Mouse (Mus musculus) hematopoietic stem cell, adult 5-6 weeks (primary cell): ENCODE measurements at regions not wholly inside any gene's neighbourhood (a gene's known extent, or its start where the extent isn't known, plus 50 kb on each side); places are given as distances from the start of the nearest gene placed in this dataset.
"Not testable (repeated sequence)": the region's sequence is repeated elsewhere in the genome, so short reads cannot be mapped to it uniquely, and the experiment has no call there.

Experiments used
- ATAC-seq, 2 experiments: fragments of 125-278 bp in 1 of 2; replicated peaks in 1 of 2; 2 replicates each; pipeline ENCODE4 v1.8.0; 2016 to 2017; ENCODE audit warnings: inconsistent platforms in 2 of 2, mild to moderate bottlenecking in 2 of 2, moderate number of reproducible peaks in 2 of 2, low read depth in 1 of 2, moderate TSS enrichment in 1 of 2; ENCODE audit not compliant: low FRiP score in 2 of 2, poor library complexity in 2 of 2, severe bottlenecking in 2 of 2, insufficient read depth in 1 of 2, low TSS enrichment in 1 of 2

DNA sequence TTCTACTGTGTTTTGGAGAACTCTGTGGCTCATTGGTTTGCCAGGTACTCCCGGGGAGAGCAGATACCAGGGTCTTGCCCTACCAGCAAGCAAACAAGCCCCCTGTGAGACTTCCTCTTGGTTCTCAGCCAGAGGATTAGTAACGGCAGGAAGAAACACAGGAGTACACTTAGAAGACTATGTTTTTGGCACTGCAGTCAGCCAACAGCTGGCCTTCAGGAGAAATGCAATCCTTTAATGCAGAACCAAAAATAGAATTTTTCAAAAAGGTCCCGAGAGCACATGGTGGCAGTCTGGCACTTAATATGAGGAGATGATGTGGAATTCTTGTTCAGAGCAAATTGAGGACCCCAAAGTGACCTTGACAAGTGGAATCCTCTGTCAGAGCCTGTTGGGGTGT lies 189.8 kb downstream of the Faxc start:
- peak; percentile 29 to 32; a peak in 1 of 4 replicates for ATAC-seq

DNA sequence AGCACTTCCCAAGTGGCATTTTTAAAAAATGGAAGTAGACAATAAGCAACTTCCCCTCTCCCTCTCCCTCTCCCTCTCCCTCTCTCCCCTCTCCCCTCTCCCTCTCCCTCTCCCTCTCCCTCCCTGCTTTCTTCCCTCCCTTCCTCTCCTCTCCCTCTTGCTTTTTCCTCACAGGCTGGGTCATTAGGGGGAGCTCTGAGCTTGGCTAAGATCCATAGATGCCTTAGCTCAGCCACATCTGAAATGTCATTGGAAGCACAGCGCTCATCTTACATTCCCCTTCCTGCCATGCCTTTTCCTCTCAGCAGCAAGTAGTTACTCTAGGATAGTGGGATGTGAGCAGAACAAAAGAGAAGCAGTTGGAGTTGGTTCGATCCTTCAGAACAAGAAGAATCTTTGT lies 190.3 kb downstream of the Faxc start:
- no peak for ATAC-seq

DNA sequence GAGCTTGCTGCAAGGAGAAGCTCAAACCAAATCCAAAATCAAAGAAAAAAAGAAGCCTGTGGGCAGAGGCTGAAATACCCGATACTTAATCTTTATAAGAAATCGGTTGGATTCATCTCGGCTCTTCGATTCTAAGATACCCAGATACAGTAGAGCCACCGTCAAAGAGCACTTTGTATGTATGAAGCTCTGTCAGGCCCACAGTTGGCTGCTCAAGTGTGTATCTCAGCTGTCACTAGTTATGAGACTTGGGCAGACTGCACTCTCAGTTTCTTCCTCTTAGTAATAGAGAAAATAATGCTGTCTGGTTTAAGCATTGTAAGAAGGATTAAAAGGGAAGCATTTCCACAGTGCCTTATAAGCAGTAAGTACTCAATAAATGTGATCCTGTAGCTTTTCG lies 193.7 kb downstream of the Faxc start:
- no peak for ATAC-seq

DNA sequence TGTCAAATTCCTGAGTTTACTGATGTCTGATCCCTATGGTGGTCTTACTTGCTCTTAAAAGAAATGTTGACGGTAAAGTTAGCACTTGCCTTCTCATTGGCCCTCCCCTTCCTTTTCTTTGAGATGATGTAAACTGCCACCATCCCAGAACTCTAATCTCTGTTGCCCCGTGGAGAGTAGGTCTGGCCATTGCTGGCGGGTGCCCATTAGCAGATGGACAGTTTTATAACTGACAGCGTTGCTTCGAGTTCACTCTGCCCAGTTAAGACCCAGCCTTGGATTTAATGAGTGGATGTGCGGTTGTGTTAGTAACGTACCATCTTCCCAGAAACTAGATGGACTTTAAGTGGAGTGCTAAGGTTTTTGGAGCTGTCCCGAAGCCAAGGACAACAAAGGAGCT lies 199.4 kb downstream of the Faxc start:
- ATAC-seq, result no peak

DNA sequence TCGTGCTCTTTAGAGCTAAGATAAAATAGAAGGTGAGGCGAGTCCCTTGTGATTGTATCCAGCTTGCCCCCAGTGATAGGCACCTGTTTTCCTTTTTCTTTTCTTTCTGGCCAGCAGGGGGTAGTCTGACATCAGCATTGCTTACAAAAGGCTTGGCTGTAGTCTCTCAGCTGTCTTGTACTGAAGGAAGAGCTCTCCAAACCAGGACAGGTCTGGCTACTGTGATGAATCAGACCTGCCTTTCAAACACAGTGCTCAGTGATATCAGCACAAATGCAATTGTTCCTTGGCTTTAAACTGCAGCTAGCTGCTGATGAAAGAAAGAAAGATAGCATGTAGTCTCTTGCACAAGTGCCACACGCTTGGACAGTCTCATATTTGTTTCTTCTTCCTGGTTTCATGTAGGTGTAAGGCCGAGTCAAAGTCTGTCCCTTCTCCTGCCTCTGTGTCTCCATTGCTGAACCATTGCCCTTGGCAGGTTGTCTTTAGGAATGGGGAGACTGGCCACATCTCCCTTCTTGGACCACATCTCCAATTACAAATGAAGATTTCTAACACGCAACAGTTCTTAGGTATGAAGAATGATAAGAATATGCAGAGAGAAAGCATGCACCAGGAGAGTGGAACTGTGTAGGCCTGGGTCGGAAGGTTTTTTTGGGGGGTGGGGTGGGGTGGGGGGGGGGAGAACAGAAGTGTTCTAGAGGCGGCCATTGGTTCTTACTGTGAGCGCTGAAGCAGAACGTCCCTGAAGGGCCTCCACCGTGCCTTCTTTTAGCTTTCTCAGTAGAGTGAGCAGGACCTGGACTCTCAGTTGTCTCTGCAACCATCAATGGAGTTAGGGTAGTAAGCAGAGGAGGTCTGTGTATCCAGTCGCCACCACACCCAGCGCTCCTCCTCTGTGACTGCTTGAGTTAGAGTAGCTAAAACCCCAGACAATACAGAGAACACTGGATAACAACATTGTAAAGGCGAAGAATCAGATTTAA lies 200.9 kb downstream of the Faxc start:
- peak; percentile 62 to 76 for ATAC-seq

DNA sequence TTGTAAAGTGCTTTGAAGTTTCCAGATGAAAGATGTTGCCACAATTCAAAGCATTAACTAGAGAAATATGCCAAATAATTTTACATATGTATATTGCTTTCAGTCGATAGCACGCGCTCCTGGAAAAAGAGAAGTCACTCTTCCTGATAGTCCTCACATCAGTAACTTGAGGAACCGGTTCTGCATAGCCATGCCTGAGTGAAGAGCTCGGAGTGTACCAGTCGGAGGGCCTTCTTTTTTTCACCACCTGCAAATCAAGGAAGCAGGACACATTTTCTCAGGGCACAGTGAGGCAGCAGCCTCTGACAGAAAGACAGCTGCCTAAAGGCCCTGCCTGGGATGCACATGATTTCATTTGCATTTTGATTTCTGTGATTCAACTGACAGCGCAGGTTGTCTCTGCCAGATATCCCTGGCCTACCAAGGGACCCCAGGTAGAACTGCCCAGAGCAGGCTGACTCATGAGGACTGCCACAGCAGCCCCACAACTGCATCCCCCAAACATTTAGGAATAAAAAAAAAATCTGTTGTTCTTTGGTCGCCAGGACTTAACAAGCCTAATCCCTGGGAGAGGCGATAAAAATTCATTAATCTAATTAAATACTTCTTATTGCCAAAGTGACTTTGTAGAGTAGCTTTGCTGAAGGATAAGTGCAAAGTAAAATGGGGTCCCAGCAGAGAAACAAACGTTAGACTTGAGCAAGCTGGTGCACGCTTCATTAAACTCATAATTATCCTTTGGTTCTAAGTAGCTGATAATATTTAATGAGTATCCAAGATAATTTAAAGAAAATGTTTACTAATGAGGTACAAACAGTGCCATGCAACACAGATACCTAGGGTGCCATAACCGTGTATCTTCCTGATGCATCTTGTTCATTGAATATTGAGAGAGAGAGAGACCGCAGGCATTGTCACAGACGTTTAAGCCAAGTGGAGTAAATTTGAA lies 202.7 kb downstream of the Faxc start:
- no peak for ATAC-seq

DNA sequence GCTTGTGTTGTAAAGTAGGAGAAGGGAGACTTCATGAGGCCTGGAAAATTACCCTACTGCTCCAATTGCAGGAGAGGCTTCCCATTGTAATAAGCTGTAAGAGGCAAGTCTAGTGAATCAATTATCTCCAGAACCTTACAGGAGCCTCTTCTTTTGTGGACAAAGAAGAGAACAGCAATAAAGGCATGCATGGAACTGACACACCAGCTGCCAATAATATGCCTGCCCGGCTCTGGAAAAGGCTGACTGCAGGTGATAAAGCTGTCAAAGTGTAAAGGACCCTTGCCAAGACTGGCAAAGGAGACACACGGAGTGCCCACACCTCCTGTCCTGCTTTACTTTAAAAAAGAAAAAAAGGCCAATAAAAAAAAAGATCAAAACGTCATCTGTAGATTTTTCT lies 209.0 kb downstream of the Faxc start:
- no peak for ATAC-seq

DNA sequence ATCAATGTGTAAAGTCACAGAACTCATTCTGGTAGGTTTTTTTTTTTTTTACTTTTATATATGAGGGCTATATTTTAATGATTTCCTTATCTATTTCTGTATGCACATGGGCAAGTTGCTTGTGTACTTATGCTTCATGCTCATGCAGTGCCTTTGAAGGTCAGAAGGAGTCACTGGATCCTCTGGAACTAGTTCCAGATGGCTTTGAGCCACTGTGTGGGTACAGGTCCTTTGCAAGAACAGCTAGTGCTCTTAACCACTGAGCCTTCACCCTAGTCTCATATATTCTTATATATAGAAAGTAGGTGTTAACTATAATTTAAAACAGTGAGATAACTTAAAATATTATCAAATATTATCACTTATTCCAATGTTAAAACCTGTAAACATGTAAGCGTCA lies 212.4 kb downstream of the Faxc start:
- ATAC-seq, result no peak

DNA sequence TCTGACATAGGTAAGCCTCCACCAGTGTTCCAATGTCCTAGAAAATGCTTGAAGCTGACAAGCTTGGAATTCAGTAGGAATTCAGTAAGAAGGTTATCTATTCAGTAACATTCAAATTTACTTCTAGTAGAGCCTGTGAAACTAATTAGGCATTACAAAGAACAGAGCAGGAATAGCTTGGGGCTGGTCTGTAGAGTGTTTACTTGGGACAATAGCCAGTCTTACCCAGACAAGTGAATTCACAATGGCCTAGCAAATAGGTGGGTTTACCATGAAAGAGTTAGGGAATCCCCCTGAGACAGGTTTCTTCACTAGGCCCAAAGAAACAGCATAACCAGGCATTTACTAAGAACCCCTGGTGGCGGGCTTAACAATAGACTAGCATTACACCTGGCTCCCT lies 212.5 kb upstream of the Fbxl4 start:
- ATAC-seq, result not testable (repeated sequence)

DNA sequence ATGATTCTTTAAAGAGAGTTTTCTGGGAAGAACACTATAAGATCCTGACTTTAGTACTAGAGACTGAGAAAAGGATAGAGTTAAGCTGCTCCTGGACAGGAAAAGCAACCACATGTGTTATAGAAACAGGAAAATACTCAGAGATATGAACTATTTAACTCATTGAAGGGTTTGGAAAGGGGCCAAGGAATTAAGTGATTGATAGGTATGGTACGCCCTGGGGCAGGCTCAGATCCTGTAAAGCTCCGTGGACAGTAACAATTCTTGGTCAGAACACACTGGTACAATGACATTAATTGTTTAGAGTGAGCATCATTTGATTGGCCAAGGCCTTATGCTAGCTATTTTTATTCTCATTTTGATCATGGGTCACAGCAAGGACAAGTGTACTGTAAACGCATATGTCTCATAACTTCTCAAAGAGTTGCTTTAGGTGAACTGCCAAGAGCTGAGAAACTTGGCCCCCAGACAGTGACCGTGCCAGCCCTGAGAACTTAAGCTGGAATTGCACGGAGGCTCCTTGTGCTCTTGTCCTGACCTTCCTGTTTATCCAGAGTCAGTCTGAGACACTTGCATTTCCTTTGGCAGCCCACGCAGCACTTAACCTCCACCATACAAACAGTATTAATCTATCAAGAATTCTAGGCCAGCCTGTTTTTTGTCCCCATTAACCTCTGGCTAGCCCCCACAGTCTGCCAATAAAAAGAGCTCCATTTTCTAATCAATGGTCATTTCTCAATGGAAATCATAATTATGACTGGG lies 210.5 kb upstream of the Fbxl4 start:
- no peak for ATAC-seq

DNA sequence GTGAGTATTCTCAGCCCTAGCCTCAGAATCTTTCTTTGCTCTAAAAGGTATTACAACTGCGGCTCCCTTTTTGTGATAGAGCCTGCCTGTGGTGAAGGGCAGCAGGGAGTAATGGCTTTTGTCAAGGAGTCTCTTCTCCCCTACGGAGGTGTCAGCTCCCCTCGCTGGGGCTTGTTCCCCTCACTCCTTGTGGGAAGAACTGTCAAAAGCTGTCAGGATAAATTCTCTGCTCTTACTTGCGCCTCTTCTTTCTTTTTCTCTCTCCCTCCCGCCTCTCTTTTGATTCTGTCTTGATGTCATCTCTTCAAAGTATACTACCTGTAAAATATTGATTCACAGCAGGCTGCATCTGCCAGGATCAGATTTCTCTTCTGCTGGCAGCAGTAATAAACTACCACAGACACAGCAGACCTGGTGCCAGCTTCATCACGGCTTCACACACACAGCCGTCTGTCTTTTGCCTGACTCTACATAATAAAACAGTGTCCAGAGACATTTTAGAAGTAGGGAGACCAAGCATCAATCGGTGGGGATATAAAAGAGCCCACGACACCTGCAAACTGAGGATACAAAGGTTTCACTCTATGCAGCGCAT lies 205.3 kb upstream of the Fbxl4 start:
- no peak for ATAC-seq

DNA sequence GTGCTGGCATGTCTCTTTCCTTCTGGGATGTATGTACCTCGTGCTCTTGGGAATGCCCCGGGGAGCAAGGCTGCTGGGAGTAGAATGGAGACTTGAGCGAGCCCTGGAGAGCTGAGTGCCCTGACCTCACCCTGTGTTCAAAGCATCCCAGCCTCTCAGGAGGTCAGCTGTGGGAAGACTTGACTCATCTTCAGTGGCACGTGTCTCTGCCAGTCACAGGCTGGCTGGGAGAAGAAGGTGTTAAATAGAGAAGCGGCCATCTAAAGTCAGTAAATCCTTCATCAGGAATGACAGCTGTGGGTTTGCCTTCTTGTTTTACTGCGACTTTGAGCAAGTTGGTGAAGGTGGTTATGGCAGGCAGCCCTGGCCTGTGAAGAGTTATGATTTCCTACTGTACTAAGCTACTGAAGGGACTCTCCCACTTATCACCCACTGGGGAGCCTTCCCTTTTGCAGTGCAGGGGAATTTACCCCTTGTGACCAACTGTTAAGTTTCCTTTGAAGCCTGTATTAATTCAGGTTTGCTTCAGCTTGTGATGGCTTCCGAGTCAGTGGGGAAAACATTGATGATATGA lies 204.3 kb upstream of the Fbxl4 start:
- ATAC-seq, result peak; percentile 49 to 60

DNA sequence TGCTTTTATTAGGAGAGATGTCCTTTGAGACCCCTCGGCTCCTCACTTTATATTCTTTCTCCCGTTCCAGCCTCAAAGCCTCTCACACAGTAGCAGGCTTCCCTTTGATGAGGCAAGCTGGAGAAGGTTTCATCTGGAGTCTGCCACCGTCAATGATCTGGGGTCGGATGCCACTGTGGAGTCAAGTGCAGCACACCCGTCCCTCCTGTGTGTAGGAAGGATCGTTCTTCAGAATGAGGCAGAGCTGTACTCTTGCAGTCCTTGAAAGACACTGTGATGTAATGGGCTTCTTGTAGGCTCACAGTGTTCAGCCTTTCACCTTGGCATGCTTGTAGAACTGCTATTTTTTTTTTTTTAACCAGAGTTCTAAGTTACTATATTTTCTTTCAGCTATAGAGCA lies 203.7 kb upstream of the Fbxl4 start:
- ATAC-seq, result no peak

DNA sequence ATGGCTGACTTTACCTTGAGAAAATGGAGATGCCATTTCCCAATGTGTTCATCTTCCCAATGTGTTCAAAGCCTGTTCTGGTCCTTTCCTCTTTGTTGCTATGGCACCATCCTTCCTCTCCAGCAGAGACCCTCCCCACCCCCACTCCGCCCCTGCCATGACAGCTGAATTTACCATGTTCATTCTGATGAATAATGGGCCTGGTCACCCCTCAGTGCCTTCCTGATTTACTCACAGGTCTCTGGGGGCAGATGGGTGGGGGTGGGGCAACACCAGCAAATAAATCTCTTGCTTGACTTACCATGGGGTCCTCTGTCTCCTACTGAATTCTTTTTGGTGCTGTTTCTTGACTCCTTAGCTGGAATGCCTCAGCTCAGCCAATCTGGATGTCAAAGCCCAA lies 170.9 kb upstream of the Fbxl4 start:
- ATAC-seq, result no peak

DNA sequence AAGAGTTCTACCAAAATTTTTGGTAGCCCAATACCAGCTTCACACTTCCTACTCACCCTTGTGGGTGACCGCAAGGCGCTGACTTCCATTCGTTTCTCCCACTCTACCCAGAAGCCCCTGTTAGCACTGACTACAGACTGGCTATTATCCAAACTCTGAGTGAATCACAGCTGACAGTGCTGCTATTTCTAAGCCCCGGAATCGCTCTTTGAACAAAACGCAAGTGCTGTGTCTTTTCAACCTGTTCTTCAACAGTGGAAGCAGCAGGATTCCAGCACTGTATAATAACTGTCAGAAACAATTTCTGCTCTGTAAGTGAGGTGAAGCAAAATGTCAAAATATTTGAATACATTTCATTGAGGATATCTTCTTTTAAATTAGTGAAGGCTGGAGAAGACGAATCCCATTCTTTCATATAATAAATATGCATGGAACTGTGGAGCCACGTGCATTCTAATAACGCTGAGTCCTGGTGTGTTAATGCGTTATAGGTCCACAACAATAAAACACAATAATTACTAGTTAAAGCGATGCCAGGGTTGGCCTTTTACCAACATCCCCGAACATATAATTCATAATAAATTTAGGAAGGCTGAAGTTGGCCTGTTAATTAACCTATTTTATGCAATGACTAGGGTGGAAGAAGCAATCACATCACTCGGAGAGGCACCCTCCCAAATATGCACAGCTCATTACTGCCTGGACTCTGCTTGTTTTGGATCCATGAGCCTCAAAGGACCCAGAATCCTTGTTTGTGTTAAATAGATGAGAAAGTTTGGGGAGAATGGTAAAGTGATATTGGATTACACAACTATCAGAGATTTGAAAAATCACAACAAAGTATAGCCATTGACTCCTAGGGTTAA lies 169.0 kb upstream of the Fbxl4 start:
- ATAC-seq, result no peak

DNA sequence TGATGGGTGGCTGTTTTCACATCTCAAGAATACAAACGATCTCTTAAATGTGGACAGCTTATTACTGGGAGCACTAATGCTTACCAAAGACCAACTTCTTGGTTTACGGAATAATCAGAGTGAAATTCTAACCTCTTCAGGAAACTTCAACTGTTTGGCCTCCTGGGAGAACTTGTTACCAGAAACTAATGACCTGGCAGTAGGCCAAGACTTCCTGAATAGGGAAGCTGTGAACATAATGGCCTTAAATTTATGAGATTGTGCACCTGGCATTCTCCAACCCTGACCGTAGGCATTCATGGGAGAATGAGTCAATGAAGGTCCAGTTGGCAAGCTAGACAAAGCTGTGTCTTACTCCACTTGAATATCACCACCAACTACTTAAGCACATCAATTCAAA lies 160.8 kb upstream of the Fbxl4 start:
- ATAC-seq, result no peak
